Mouse (Mus musculus) neural tube, embryonic 12.5 days (tissue): ENCODE measurements around the gene 1190005I06Rik. TPM values are rescaled to one million over a fixed set of nuclear protein-coding genes. Genes with fewer than 3 reads are reported as not detected.

Experiments used
- ATAC-seq: fragments of 200-750 bp; cut with Nextera tagmentation; 2 replicates; pipeline ENCODE4 v1.8.0; 2017; ENCODE audit warnings: low read depth, mild to moderate bottlenecking, moderate TSS enrichment, moderate library complexity; ENCODE audit not compliant: low FRiP score
- H3K27ac ChIP-seq: fragments of 300-500 bp; sonication (generic); 2 replicates; pipeline ENCODE4 v1.5.1; 2016
- H3K27me3 ChIP-seq: fragments of 300-500 bp; sonication (generic); replicated peaks from 2 replicates; pipeline ENCODE4 v1.6.1; 2016; ENCODE audit warnings: mild to moderate bottlenecking
- H3K36me3 ChIP-seq: fragments of 300-500 bp; sonication (generic); 2 replicates; pipeline ENCODE4 v1.6.1; 2016; ENCODE audit warnings: mild to moderate bottlenecking
- H3K4me1 ChIP-seq: fragments of 300-500 bp; sonication (generic); 2 replicates; pipeline ENCODE4 v1.6.1; 2016
- H3K4me2 ChIP-seq: fragments of 300-500 bp; sonication (generic); replicated peaks from 2 replicates; pipeline ENCODE4 v1.6.1; 2016; ENCODE audit warnings: mild to moderate bottlenecking
- H3K4me3 ChIP-seq: fragments of 300-500 bp; sonication (generic); 2 replicates; pipeline ENCODE4 v1.5.1; 2016
- H3K9ac ChIP-seq: fragments of 300-500 bp; sonication (generic); 2 replicates; pipeline ENCODE4 v1.6.1; 2016; ENCODE audit warnings: mild to moderate bottlenecking
- H3K9me3 ChIP-seq: fragments of 300-500 bp; sonication (generic); 2 replicates; pipeline ENCODE4 v1.6.1; 2016; ENCODE audit warnings: mild to moderate bottlenecking
- WGBS: fragments of 180-500 bp; shearing (Covaris S2); methylation state at CpG from one replicate; pipeline ENCODE4 v1.1.7; 2016; 5-methylcytosine and 5-hydroxymethylcytosine counted together
- polyA plus RNA-seq: library from polyadenylated mRNA; unstranded; fragments of >200 nt; fragmentation: Nextera tagmentation; extraction: Ambion mirVana; gene quantifications from 2 replicates; pipeline ENCODE4 v1.2.1, GENCODE M21; 2016

The 1190005I06Rik gene
- polyA plus RNA-seq, 1 experiment from 2014 or later = 6.3 TPM

DNA sequence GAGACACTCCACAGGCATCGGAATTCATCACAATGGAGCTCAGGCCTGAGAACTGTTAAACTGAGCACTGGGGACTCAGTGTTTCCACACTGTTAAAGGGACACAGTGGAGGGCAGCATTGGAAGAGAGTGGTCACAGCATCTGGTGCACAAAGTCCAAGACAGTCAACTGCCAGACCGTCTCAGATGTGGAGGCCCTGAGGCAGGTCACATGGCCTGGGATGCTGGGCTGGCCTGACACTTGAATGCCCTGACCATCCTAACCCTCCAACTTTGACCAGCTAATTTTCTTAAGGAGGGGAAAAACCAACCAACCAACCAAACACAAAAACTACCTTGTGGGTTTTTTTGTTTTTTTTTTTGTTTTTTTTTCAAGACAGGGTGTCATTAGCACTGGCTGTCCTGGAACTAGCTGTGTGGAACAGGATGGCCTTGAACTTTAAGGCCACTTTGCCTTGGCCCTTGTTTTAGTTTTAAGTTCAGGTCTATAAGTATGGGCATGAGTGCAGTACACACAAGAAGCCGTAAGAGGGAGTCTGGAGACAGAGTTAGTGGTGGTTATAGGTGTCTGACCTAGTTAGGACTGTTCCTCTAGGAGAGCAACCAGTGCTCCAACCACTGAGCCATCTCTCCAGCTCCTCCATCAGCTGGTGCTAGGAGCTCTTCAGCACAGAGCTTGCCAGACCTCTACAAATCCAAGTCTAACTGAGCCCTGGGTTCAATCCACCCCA lies 18.5 kb upstream of the 1190005I06Rik start:
- H3K4me3 ChIP-seq = peak overlapping the region; percentile 88; the same call in 1 of the 2 replicates
- H3K27ac ChIP-seq = no peak overlapping the region
- no peaks in the 10 kb centered on the region for H3K9me3 ChIP-seq
- peak overlapping the region; percentile 92 for H3K4me2 ChIP-seq
- peaks cover 38% of the 10 kb centered on the region for H3K4me1 ChIP-seq
- no peak for ATAC-seq
- H3K36me3 ChIP-seq = peaks cover 13% of the 10 kb centered on the region
- no peaks in the 10 kb centered on the region for H3K27me3 ChIP-seq
- 83% methylated on average over 3 of the region's 3 CpGs for WGBS
- H3K9ac ChIP-seq = peak overlapping the region; percentile 96; the same call in 1 of the 2 replicates

DNA sequence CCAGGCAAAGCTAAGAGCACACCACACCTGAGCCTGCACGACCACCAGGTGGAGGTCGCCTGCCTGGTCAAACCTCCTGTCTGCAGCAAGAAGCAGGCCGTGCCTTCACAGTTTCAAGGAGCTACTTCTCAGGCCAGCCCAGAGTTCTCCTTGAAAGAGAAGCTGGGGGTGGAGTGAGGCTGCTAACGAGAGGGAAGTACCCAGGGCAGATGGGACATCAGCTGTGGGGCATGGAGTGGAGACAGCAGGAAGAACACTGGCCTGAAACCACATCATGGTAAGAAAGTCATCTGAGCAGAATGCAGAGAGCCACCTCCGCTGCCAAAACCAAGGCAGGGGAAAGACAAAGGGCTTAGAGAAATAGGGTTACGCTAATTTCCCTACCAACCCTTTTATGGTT lies 17.1 kb upstream of the 1190005I06Rik start:
- Histone ChIP-seq H3K4me3 (no peak overlapping the region), H3K27ac (no peak overlapping the region), H3K9ac (no peak overlapping the region), H3K4me2 (no peak overlapping the region), H3K27me3 (no peaks in the 10 kb centered on the region), H3K4me1 (peaks cover 35% of the 10 kb centered on the region), H3K36me3 (peaks cover 12% of the 10 kb centered on the region), H3K9me3 (no peaks in the 10 kb centered on the region)
- WGBS = 84% methylated on average over 6 of the region's 6 CpGs
- ATAC-seq = no peak

DNA sequence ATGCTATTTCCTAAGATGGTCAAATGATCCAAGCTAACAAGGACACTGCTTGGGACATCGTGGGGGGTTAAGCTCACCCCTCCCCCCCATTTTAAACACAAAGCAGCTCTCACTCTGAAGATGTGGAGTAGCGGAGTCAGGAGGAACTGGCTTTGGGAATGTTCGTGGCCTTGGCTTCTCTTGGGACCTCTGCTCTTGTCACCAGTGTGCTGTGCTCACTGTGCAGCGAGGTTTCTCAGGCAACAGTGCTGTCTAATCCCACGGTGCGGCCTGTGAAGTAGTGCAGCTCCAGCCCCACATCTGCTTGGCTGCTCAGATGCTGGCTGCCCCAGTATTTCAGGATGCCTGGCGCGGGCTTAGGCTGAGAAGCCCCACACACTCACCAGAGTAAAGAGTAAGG lies 10.0 kb upstream of the 1190005I06Rik start:
- H3K4me1 ChIP-seq = no peaks in the 10 kb centered on the region
- peaks cover 70% of the 10 kb centered on the region for H3K36me3 ChIP-seq
- WGBS = 90% methylated on average over 8 of the region's 8 CpGs
- H3K27ac ChIP-seq = no peak overlapping the region
- no peaks in the 10 kb centered on the region for H3K9me3 ChIP-seq
- no peaks in the 10 kb centered on the region for H3K27me3 ChIP-seq
- H3K9ac ChIP-seq = no peak overlapping the region
- no peak overlapping the region for H3K4me3 ChIP-seq
- no peak overlapping the region for H3K4me2 ChIP-seq
- no peak for ATAC-seq

DNA sequence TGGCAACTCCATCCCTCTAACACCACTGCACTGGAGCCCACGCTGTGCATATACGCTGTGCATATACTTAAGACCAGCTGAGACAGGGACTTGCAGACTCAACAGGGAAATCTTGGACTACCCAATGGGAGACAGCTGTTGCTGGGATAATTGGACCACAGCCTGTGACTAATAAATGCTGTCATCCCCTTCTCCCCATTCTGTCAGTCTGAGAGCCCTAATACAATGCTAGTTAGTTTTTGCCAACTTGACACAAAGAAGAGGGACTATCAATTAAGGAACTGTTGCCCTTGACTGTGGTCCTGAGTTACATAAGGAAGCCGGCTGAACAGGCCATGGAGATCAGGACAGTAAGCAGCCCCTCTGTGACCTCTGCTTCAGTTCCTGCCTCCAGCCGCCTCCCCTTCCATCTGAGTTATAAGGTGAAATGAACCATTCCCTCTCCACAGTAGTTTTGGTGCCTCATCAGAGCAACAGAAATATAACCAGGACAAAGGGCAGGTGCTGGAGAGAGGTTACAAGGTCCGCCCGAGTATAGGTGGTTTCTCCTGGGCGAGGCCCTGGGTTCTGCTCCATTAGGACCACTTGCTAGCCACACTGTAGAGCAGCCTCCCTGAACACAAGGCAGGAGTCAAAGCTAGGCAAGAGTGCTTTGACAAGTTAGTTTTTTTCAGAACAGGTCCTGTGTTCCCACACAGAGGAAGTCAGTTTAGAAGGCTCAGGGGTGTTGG lies 9.1 kb upstream of the 1190005I06Rik start:
- Histone ChIP-seq H3K9ac (no peak overlapping the region), H3K36me3 (peaks cover 70% of the 10 kb centered on the region)
- WGBS = 87% methylated on average over 7 of the region's 7 CpGs

DNA sequence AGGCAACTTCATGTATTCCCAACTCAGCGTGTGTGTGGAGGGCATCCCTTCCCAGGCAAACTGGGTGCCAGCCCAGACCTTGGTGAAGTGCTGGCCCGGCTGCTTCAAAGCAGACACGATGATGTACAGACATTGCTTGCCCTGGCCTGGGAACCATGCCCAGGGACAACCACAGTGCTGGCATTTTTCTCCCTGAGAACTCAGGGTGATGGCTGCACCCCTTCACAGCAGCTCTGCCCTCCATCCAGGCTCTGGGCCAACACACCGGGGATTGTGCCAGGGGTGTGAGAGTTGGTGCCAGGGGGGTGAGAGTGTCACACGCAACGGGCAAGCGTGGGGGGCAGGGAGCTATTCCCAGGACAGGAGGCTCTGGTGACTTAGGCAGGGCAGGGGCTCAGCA lies 2.8 kb downstream of the 1190005I06Rik start:
- H3K4me2 ChIP-seq = no peak overlapping the region
- 91% methylated on average over 7 of the region's 7 CpGs for WGBS
- H3K27ac ChIP-seq = no peak overlapping the region
- no peaks in the 10 kb centered on the region for H3K4me1 ChIP-seq
- ATAC-seq = no peak
- no peak overlapping the region for H3K4me3 ChIP-seq
- H3K9me3 ChIP-seq = no peaks in the 10 kb centered on the region
- no peaks in the 10 kb centered on the region for H3K27me3 ChIP-seq
- peaks cover 3% of the 10 kb centered on the region for H3K36me3 ChIP-seq
- no peak overlapping the region for H3K9ac ChIP-seq

More for the DNA sequence above, 9.1 kb upstream of the 1190005I06Rik start:
- Histone ChIP-seq H3K9me3 (no peaks in the 10 kb centered on the region), H3K4me2 (no peak overlapping the region), H3K4me3 (no peak overlapping the region), H3K27ac (no peak overlapping the region), H3K4me1 (no peaks in the 10 kb centered on the region), H3K27me3 (no peaks in the 10 kb centered on the region)
- no peak for ATAC-seq

DNA sequence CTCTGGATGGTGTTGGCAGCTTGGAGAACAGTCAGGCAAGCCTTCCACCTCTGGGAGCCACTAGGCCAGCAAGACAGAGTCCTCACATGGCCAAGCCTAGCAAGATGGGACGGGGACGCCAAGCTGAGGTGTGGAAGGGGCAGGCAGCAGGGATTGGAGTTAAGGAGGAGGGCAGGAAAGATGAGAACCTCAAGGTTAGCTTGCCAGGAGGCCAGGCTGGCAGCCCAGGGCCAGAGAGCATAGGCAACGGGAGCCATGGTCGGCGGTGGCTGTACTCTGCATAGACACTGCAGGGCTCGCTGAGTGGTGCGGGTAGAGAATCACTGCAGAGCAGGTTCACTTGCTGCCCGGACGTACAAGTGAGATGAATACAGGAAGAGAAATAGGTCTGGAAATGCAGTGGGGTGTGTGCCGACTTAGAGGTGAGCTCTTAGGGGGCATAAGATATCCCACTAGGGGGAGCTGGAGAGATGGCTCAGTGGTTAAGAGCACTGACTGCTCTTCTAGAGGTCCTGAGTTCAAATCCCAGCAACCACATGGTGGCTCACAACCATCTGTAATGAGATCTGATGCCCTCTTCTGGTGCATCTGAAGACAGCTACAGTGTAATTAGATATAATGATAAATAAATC lies 5.3 kb downstream of the 1190005I06Rik start:
- Histone ChIP-seq H3K27ac (no peak overlapping the region), H3K4me3 (no peak overlapping the region), H3K4me2 (no peak overlapping the region), H3K9me3 (no peaks in the 10 kb centered on the region), H3K36me3 (no peaks in the 10 kb centered on the region), H3K9ac (no peak overlapping the region), H3K27me3 (no peaks in the 10 kb centered on the region), H3K4me1 (no peaks in the 10 kb centered on the region)
- no peak for ATAC-seq
- 84% methylated on average over 10 of the region's 10 CpGs for WGBS

DNA sequence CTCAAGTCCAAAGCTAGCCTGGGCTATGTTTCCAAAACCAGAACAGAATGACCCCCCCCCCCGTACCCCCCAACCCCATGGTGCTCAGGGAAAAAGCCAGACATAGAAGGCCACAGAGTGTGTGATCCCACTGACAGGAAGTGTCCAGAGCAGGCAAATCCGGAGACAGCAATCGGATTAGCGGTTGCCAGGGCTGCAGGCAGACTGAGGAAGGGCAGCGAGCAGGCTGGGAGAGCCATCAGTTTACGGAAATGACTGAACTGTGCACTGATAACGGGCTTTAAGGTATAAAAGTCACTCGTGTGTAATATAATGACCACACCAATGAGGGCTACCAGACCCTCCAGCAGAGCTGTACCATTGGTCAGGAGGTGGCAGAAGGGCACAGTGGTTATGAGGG lies 6.2 kb downstream of the 1190005I06Rik start:
- no peak overlapping the region for H3K4me2 ChIP-seq
- H3K9ac ChIP-seq = no peak overlapping the region
- 55% methylated on average over 8 of the region's 8 CpGs for WGBS
- H3K36me3 ChIP-seq = no peaks in the 10 kb centered on the region
- no peaks in the 10 kb centered on the region for H3K4me1 ChIP-seq
- no peak overlapping the region for H3K27ac ChIP-seq
- H3K9me3 ChIP-seq = no peaks in the 10 kb centered on the region
- peaks cover 2% of the 10 kb centered on the region; the same call in 1 of the 2 replicates for H3K27me3 ChIP-seq
- no peak for ATAC-seq
- no peak overlapping the region for H3K4me3 ChIP-seq

DNA sequence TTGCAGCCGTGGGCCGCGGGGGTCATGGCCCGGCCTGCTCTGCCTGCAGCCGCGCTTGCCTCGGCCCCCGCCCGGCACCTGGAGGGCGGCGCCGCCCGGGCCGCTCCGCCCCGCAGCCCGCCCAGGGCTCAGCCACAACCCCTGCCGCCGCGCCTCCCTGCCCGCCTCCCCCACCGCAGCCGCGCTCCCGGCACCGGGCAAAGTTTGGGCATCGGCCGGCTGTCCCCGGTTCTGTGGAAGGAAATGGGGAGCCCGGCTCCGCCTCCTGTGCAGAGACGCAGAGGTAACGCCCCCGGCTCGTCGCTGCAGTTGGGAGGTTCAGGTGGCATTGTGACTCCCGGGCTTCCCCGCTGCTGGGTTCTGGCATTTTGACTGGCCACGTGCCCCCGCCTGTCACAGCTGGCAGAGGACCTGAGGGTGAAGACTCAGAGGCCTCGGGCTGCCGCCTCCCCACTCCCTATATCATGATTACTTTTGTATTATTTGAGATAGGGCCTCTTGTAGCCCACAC lies 13.0 kb downstream of the 1190005I06Rik start:
- no peaks in the 10 kb centered on the region for H3K9me3 ChIP-seq
- peak; percentile 49; the same call in 1 of the 2 replicates for ATAC-seq
- no peaks in the 10 kb centered on the region for H3K36me3 ChIP-seq
- peak overlapping the region; percentile 97 for H3K4me2 ChIP-seq
- peaks cover 39% of the 10 kb centered on the region for H3K27me3 ChIP-seq
- H3K27ac ChIP-seq = no peak overlapping the region
- peaks cover 20% of the 10 kb centered on the region for H3K4me1 ChIP-seq
- WGBS = under 1% methylated on average over 42 of the region's 42 CpGs
- H3K9ac ChIP-seq = peak overlapping the region; percentile 64
- H3K4me3 ChIP-seq = peak overlapping the region; percentile 59

DNA sequence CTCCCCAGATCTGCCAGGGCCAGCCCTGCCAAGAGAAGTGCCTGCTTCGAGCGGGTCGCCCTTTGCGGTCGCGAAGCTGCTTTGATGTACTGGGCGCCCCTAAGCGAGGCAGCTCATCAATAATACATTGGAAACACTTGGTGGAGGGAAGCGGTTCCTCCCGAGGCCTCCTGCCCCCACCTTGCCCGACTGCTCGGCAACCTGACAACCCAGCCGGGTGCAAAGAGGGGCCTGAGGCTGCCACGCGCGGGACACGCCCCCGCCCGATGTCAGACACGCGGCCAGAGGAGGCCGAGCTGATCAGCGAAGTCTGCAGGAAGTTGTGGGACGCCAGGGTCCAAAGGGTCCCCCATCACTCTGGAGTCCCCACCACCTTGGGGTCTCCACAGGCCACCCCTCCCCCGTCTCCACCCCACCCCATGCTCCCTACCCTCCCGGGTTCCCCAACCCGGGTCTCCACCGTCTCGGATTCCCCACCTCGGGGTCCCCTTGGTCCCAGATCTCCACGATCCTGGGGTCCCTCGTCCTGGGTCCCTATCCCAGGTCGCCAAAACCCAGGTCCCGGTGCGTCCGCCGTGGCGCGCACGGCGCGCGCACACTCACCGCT lies 13.7 kb downstream of the 1190005I06Rik start:
- Histone ChIP-seq H3K9me3 (no peaks in the 10 kb centered on the region), H3K4me3 (peak overlapping the region; percentile 59), H3K4me2 (peak overlapping the region; percentile 97), H3K36me3 (no peaks in the 10 kb centered on the region), H3K27me3 (peaks cover 39% of the 10 kb centered on the region), H3K27ac (no peak overlapping the region), H3K9ac (peak overlapping the region; percentile 64), H3K4me1 (peaks cover 20% of the 10 kb centered on the region)
- WGBS = under 1% methylated on average over 44 of the region's 44 CpGs
- ATAC-seq = peak; percentile 63

DNA sequence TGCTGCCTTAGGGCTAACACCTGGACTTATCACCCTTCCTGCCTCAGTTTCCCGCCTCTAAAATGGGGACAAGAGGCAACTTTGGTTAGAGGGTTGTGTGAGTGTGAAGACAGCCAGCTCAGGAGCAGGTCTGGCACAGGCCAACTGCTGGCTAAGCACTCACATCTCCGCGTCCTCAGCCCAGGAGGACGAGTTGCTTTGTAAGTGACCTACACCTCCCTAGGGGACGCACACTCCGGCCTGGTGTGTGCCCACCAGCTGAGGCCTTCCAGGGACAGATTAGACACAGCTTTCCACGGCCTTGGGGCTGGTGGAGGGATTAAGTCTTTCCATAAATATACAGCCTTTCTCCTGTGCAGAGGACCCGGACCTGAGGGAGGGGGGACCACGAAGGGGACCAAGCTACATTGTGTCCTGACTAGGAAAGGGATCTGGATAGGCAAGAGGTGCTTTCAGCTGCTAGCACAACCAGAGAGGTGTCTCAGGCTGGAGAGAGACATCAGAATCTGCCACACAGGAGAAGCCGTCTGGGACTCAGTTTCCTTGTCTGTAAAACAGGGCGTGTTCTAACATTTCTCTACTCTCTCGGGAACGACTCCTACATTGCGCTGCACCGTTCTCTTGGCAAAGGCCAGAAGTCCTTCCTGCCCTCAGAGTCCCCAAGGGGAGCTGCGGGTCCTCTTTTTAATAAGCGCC lies 14.3 kb downstream of the 1190005I06Rik start:
- 28% methylated on average over 17 of the region's 17 CpGs for WGBS
- peaks cover 20% of the 10 kb centered on the region for H3K4me1 ChIP-seq
- H3K36me3 ChIP-seq = no peaks in the 10 kb centered on the region
- no peak overlapping the region for H3K27ac ChIP-seq
- no peaks in the 10 kb centered on the region for H3K9me3 ChIP-seq
- H3K9ac ChIP-seq = peak overlapping the region; percentile 64; the same call in 1 of the 2 replicates
- H3K4me3 ChIP-seq = peak overlapping the region; percentile 59
- ATAC-seq = peak; percentile 21; the same call in 1 of the 2 replicates
- H3K4me2 ChIP-seq = peak overlapping the region; percentile 97
- peaks cover 39% of the 10 kb centered on the region for H3K27me3 ChIP-seq
